Mouse (Mus musculus) thymus, adult 2 months (tissue): ENCODE measurements around the gene Cenps.

ENCODE experiments used
- CTCF ChIP-seq: fragments of 200-500 bp; IDR thresholded peaks from 2 replicates; pipeline ENCODE4 v1.5.1; 2012; ENCODE audit warnings: mild to moderate bottlenecking, control low read depth, low read length, moderate library complexity, borderline replicate concordance; ENCODE audit not compliant: control insufficient read depth, poor library complexity, insufficient read depth; ENCODE audit errors: extremely low read depth
- POLR2A ChIP-seq: fragments of 200-500 bp; IDR thresholded peaks from 2 replicates; pipeline ENCODE4 v1.6.1; 2012; ENCODE audit warnings: mild to moderate bottlenecking, low read length, control low read depth, moderate library complexity; ENCODE audit not compliant: control insufficient read depth, poor library complexity, insufficient read depth; ENCODE audit errors: extremely low read depth

DNA sequence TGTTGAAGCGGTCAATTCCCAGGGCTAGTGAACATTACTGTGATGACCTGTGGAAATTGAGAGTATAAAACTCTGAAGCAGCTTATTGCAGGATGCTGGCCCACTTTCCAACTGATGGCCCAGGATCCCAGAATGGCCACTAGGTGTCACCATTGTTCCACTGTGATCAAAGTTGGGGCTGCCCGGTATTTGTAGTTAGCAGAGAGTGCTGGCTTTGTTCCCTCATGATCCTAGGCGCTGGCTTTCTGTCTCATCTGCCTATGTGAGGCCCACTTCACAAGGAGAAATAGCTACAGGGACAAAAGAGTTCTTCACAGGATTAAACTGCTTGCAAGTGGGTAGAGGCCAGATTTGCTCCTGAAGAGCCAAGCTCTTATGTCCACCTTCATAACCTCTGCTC is 7.0 kb upstream of the Cenps start:
- TF ChIP-seq POLR2A = no peak
- peak; percentile 62; the same call in 1 of the 2 replicates for TF ChIP-seq CTCF
